ENCODE assay signal across 22 mouse cellular contexts in the genomic region with DNA sequence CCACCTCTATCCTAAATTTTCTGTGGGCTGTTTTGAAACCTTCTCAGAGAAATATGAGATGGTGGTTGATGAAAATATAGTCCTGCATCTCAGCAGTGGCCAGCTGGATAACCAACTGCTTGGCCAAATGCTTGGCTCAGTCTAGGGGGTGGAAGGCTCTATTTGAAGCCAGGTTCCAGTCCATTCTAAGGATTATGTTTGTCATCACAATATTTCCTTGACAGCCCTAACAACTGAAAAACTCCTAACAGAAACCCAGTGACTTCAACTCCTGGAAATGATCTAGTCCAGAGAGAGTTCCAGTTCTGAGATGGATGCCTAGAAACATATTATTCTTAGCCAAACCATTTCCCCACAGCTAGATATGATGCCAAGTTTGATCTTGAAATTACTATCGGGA. TPM values are rescaled to one million over a fixed set of nuclear protein-coding genes. Genes with fewer than 3 reads are reported as not detected.
A peak's percentile ranks its signal among the peaks of the same experiment; 100 is the strongest.
DNase-seq lines count a peak whose midpoint lies in the region; ATAC-seq and TF ChIP-seq lines count a peak whose summit lies in the region.
"Had no signal": no experiment of that assay in that cellular context is flagged by ENCODE, and none has a peak within 500 bp of the region (broad histone marks: within the 10 kb centered on the region; RNA-seq: fewer than 3 reads in every experiment).

No protein-coding gene starts in this region.

- H3K4me1 ChIP-seq in heart, embryonic 10.5 days = peaks cover 3% of the 10 kb centered on the region
- H3K4me1 ChIP-seq in lung, postnatal 0 days (ENCODE audit: insufficient read depth, low read depth, low read length) = no peaks in the 10 kb centered on the region
- no peaks in the 10 kb centered on the region for H3K4me1 ChIP-seq in forebrain, embryonic 15.5 days
- H3K4me1 ChIP-seq: forebrain, embryonic 12.5 days; hindbrain, embryonic 15.5 days had no signal

- no peaks in the 10 kb centered on the region for H3K27me3 ChIP-seq in heart, embryonic 10.5 days (ENCODE audit: insufficient read depth, poor library complexity, severe bottlenecking)
- no peaks in the 10 kb centered on the region for H3K27me3 ChIP-seq in lung, postnatal 0 days (replicated peaks; ENCODE audit: insufficient read depth, low read length)
- H3K27me3 ChIP-seq in forebrain, embryonic 15.5 days = no peaks in the 10 kb centered on the region
- H3K27me3 ChIP-seq: CH12.LX; embryonic facial prominence, embryonic 12.5 days; forebrain, embryonic 12.5 days; hindbrain, embryonic 15.5 days; neural tube, embryonic 15.5 days had no signal

- no peaks in the 10 kb centered on the region for H3K36me3 ChIP-seq in heart, embryonic 10.5 days
- no peaks in the 10 kb centered on the region for H3K36me3 ChIP-seq in lung, postnatal 0 days (ENCODE audit: insufficient read depth, low read length)
- 0 out of 2 replicates have a peak, but pooled peaks cover 4% of the 10 kb centered on the region for H3K36me3 ChIP-seq in forebrain, embryonic 15.5 days
- H3K36me3 ChIP-seq: embryonic facial prominence, embryonic 12.5 days; forebrain, embryonic 12.5 days had no signal

- H3K27ac ChIP-seq in heart, embryonic 10.5 days = no peak overlapping the region
- no peak overlapping the region for H3K27ac ChIP-seq in lung, postnatal 0 days (ENCODE audit: low read length)
- no peak overlapping the region for H3K27ac ChIP-seq in forebrain, embryonic 15.5 days (replicated peaks)
- H3K27ac ChIP-seq: embryonic facial prominence, embryonic 12.5 days; forebrain, embryonic 12.5 days; hindbrain, embryonic 15.5 days; liver, embryonic 14.5 days; neural tube, embryonic 15.5 days had no signal

- DNase-seq in adrenal gland, postnatal 10 days = peak; percentile 11
- DNase-seq in adrenal gland, postnatal 25 days = no peak
- peak; percentile 92 for DNase-seq in heart, adult 11 months
- no peak for DNase-seq in heart, embryonic 10.5 days (ENCODE audit: low spot score)
- peak; percentile 17 for DNase-seq in lung, postnatal 0 days (ENCODE audit: low spot score)
- no peak for DNase-seq in lung, postnatal 4 days
- DNase-seq in MN1 (ENCODE audit: low spot score) = no peak
- DNase-seq: gastrocnemius, postnatal 14 days; kidney, postnatal 14 days; lung, postnatal 10 days; retina, postnatal 1 day; spleen, adult 18-20 months had no signal

- no peak overlapping the region for H3K4me3 ChIP-seq in heart, embryonic 10.5 days
- no peak overlapping the region for H3K4me3 ChIP-seq in lung, postnatal 0 days (ENCODE audit: low read depth, low read length)
- no peak overlapping the region for H3K4me3 ChIP-seq in forebrain, embryonic 15.5 days
- H3K4me3 ChIP-seq: embryonic facial prominence, embryonic 12.5 days; forebrain, embryonic 12.5 days; hindbrain, embryonic 15.5 days; neural tube, embryonic 15.5 days had no signal

- H3K4me2 ChIP-seq in lung, postnatal 0 days (replicated peaks; ENCODE audit: low read depth, low read length) = no peak overlapping the region
- no peak overlapping the region for H3K4me2 ChIP-seq in forebrain, embryonic 15.5 days (replicated peaks)
- H3K4me2 ChIP-seq: embryonic facial prominence, embryonic 12.5 days; forebrain, embryonic 12.5 days; hindbrain, embryonic 15.5 days; midbrain, embryonic 11.5 days; neural tube, embryonic 15.5 days had no signal

- WGBS in heart, embryonic 10.5 days = 71% methylated on average over 1 of the region's 1 CpGs
- 63% methylated on average over 1 of the region's 1 CpGs for WGBS in lung, postnatal 0 days
- 89% methylated on average over 1 of the region's 1 CpGs for WGBS in forebrain, embryonic 15.5 days

- ATAC-seq in lung, postnatal 0 days = no peak
- ATAC-seq in forebrain, embryonic 15.5 days (replicated peaks) = no peak
- ATAC-seq: activated CD4-positive, CD25-positive, alpha-beta regulatory T cell, adult 4 months; intestine, postnatal 0 days had no signal

- TF ChIP-seq EP300 in lung, postnatal 0 days (IDR thresholded peaks at IDR 0.05) = no peak

- no peak for TF ChIP-seq CTCF in lung, postnatal 0 days (IDR thresholded peaks at IDR 0.05)

- H3K9me3 ChIP-seq in heart, embryonic 10.5 days = no peaks in the 10 kb centered on the region
- no peaks in the 10 kb centered on the region for H3K9me3 ChIP-seq in lung, postnatal 0 days (ENCODE audit: low read length)
- H3K9me3 ChIP-seq in forebrain, embryonic 15.5 days = no peaks in the 10 kb centered on the region
- H3K9me3 ChIP-seq: embryonic facial prominence, embryonic 12.5 days; forebrain, embryonic 12.5 days; hindbrain, embryonic 15.5 days; neural tube, embryonic 15.5 days had no signal

- no peak overlapping the region for H3K9ac ChIP-seq in lung, postnatal 0 days (replicated peaks; ENCODE audit: low read depth)
- no peak overlapping the region for H3K9ac ChIP-seq in forebrain, embryonic 15.5 days (replicated peaks)
- H3K9ac ChIP-seq: embryonic facial prominence, embryonic 12.5 days; forebrain, embryonic 12.5 days; hindbrain, embryonic 15.5 days; liver, embryonic 14.5 days; neural tube, embryonic 15.5 days had no signal

RNA-seq across cellular contexts. Expression of gene Ptn, which starts 35.3 kb away (rescaled TPM):
- total RNA-seq in adrenal gland, postnatal 10 days (2021) = 10 to 100 TPM; 59.9 to 65.6 TPM
- 48.5 and 67.4 TPM in 2 replicates for total RNA-seq in adrenal gland, postnatal 25 days (2021)
- 143 and 358 TPM in 2 replicates for polyA plus RNA-seq in heart, embryonic 10.5 days (2016; fragmentation: Nextera tagmentation; extraction: Ambion mirVana)
- 15.6 and 17.5 TPM in 2 replicates for polyA plus RNA-seq in lung, postnatal 0 days (2015; fragmentation: Nextera tagmentation; extraction: Ambion mirVana)
- polyA plus RNA-seq in forebrain, embryonic 15.5 days (2015; fragmentation: Nextera tagmentation; extraction: Ambion mirVana) = 502 and 540 TPM in 2 replicates
- total RNA-seq: CH12.LX had no signal
- polyA plus RNA-seq: activated CD4-positive, CD25-positive, alpha-beta regulatory T cell, adult 4 months had no signal

Comparison
In these comparisons a context has a peak if more than half of its experiments do, and no peak if none do; other contexts are left out.
1. DNase-seq: peak in adrenal gland, postnatal 10 days (single experiment), heart, adult 11 months (single experiment) and lung, postnatal 0 days (single experiment); none in adrenal gland, postnatal 25 days (single experiment), heart, embryonic 10.5 days (single experiment), lung, postnatal 4 days (0 of 2) and MN1 (single experiment).